Mouse (Mus musculus) left cerebral cortex, postnatal 25 days (tissue): ENCODE results near the gene Tinf2. TPM values are rescaled to one million over a fixed set of nuclear protein-coding genes. Genes with fewer than 3 reads are reported as not detected.

Source experiments
- DNase-seq, 2 experiments: peaks; one replicate each; pipeline ENCODE4 v3.0.0; 2022; ENCODE audit warnings: low spot score in 2 of 2, mixed read lengths in 1 of 2
- intact Hi-C: fragments of 180-260 bp; cut with DNase I; formaldehyde crosslinking; loops from one replicate; pipeline ENCODE4 v1.15.1; 2025
- total RNA-seq, 2 experiments: library from RNA; stranded (reverse); gene quantifications; 2 replicates each; pipeline ENCODE4 v1.2.3; 2021

Gene Tinf2
- total RNA-seq, 2 experiments from 2014 or later, result 12.9 to 14.8 TPM

DNA sequence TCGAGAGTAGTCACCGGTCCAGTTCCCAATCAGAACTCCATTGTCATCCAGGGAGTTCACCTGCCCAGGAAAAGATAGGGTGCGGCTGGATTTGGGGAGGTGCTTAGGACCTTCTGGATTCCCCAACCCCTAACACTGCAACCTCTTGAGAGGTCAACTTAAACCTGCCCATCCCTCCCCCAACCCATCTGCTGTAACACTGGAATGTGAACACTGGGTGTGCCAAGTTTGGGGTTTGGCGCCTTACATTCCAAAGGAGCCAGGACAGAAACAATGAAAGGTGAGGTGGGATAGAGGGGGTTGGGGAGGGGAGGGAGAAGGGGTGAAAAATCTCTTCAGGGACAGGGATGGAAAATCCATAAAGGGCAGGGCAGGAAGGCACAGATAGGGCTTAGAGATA, 27.9 kb upstream of the Tinf2 start:
- intact Hi-C loops, result loop anchor here (10.0 kb wide), 1 partner anchor 125 kb away; no protein-coding TSS in a partner anchor
- DNase-seq, result no peak

DNA sequence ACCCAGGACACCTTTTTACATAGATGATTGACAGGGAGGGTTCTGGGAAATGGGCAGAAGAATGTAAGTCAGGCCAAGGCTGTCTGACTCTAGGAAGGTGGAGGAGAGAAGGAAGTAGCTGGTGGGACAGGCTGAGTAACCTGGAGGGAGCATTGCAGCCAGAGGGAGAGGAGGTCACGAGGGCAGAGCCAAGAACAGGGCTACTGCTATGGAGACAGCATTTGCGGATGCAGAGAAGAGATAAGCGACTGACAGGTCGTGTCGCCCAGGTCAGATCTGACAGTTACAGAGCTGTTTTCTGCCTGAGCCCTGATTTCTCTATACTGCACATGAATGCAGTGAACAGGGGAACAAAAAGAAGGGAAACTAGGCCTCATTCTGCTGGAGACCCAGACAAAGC, 25.8 kb upstream of the Tinf2 start:
- no peak for DNase-seq
- intact Hi-C loops, result loop anchor here (10.0 kb wide), 1 partner anchor 127 kb away; no protein-coding TSS in a partner anchor

DNA sequence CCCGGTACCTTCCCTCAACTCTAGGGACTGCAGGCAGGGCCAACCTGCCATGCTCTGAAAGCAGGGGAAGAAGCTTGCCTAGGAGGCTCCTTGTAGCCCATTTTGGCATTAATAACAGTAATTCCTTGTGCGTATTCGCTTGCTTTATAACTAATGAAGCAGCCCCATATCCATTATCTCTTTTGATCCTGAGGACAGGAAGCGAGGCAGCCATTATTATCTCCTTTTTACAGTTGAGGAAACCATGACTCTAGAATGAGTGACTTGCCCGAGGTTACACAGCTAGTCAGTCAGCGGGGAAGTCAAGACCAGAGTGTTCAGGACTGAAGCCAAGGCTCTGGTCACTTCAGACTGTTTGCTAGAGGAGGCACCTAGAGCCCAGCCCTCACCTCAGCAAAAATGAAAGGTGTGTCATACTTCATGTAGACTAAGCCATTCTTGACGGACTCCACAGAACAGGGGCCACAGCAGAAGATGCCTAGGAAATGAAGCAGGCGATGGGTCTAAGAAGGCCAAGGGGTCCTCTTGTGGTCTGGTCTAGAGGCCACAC, 24.5 kb upstream of the Tinf2 start:
- no peak for DNase-seq
- intact Hi-C loops, result loop anchor here (10.0 kb wide), 1 partner anchor 129 kb away; no protein-coding TSS in a partner anchor

DNA sequence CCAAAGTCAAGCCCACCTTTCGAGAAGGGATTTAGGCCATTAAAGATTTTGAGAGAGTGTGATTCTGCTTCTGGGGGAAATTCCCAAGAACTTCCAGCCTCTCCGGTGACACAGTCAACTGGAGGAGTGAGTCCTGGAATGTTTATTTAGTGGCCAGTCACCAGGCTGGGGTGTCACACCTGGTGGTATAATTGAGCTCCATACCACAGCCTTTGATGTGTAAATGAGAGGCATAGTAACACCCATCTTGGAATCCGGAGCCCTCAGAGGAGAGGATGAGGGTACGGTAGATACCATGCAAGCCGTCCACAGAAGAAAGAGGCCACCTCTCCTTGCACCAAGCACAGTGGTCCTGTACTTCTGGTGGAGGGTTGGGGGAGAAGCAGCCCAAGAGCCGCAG, 21.1 kb upstream of the Tinf2 start:
- intact Hi-C loops, result loop anchor here (10.0 kb wide), 1 partner anchor 132 kb away; no protein-coding TSS in a partner anchor
- DNase-seq, result no peak

DNA sequence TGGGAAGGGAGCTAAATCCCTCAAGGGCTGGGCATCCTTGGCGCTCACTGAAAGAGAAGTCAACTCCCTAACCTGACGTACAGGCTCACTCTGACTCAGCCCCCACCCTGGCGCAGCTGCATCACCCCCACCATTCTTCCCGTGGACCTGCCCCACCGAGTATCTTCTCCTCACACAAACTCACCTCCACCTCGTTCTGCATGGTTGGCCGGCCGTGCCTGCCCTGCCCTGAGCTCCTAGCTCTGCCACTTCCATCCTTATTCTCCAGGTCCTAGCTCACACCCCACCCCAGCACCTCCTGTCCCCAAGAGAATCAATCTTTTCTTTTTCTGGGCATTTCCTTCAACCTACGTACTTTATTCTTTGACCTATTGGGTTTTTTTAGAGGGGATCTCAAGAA, 19.5 kb upstream of the Tinf2 start:
- intact Hi-C loops, result loop anchor here (10.0 kb wide), 1 partner anchor 134 kb away; no protein-coding TSS in a partner anchor
- DNase-seq, result no peak

DNA sequence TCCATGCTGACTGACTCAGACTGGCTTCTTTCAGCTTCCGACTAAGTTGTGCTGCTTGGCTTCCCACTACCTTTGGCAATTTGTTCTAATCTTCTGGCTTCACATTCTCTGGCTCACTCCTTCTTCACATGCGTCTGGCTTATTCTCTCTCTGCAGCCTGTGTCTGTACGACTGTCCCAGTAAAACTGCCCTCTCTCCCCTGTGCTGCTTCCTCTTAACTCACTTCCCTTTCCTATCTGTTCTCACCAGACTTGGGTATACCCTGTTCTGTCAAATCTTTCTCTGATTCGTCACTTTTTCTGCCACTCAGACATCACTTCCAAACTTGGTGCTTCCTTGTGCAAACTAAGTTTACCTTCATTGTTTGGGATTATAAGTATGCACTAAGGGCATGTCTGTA, 15.6 kb upstream of the Tinf2 start:
- intact Hi-C loops, result no loop called here

DNA sequence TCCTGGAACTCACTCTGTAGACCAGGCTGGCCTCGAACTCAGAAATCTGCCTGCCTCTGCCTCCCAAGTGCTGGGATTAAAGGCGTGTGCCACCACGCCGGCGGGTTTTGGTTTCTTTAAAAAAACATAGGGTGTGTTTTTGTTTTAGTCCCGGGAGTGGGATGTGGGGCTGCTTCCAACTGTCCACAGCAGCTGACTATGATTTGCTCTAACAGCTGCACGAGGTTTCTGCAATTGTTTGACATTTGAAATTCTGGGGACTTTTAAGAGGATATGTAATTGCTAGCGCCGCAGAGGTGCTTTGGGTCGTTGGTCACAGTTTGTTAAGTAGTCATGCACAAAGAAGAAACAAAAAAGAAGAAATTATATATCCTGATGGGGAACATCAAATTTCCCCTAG, 7.8 kb upstream of the Tinf2 start:
- no peak for DNase-seq
- intact Hi-C loops, result no loop called here

More for the DNA sequence above, 15.6 kb upstream of the Tinf2 start:
- no peak for DNase-seq

DNA sequence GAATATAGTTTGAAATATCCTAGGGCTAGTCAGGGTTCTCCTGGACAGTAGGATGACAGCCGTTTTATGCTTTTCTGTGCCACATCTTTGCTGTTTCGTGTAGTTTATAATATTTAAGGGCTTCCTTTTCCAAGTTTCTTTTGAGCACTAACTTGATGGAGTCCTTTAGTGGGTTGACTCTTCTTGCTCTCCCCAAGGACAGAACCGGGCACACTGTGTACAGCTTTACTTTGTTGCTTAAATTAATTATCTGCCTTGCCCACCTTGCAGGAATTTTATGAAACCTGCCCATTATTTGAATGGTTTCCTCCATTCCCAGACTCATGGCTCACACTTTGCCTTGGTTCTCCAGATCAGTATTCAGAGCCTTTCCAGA, 486 bp upstream of the Tinf2 start:
- intact Hi-C loops, result loop anchor here (1.0 to 5.0 kb wide), 2 partner anchors 40 to 63 kb away; partner anchors contain the start of genes Dhrs1, Nop9 and Rabggta
- DNase-seq, result no peak

DNA sequence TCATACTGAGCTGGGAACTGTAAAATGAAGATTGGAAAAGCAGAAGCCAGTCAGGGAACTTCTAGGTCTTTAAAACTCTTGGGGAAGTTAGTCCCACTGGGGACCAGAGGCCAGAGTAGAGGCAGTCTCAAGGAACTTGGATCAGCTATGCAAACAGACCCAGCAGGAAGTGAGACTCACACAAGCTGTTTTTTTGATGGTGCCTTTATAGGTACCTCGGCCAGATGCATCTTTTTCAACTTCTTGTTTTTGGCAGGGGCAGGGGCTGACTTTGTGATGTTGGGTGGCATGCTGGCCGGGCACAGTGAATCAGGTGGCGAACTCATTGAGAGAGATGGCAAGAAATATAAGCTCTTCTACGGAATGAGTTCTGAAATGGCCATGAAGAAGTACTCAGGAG, 4.0 kb downstream of the Tinf2 start:
- no peak for DNase-seq
- intact Hi-C loops, result loop anchor here (10.0 kb wide), 1 partner anchor 217 kb away; no protein-coding TSS in a partner anchor

DNA sequence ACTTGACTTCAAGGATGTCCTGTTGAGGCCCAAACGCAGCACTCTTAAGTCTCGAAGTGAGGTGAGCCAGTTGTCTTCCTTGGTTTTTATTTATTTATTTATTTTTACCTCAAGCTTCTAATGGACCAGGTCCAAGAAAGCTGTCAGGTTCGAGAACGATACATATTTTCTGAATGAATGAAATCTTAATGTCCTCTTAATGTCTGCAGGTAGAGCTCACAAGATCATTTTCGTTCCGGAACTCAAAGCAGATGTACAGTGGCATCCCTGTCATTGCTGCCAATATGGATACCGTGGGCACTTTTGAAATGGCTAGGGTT, 8.9 kb downstream of the Tinf2 start:
- intact Hi-C loops, result loop anchor here (10.0 kb wide), 1 partner anchor 222 kb away; no protein-coding TSS in a partner anchor
- no peak for DNase-seq

DNA sequence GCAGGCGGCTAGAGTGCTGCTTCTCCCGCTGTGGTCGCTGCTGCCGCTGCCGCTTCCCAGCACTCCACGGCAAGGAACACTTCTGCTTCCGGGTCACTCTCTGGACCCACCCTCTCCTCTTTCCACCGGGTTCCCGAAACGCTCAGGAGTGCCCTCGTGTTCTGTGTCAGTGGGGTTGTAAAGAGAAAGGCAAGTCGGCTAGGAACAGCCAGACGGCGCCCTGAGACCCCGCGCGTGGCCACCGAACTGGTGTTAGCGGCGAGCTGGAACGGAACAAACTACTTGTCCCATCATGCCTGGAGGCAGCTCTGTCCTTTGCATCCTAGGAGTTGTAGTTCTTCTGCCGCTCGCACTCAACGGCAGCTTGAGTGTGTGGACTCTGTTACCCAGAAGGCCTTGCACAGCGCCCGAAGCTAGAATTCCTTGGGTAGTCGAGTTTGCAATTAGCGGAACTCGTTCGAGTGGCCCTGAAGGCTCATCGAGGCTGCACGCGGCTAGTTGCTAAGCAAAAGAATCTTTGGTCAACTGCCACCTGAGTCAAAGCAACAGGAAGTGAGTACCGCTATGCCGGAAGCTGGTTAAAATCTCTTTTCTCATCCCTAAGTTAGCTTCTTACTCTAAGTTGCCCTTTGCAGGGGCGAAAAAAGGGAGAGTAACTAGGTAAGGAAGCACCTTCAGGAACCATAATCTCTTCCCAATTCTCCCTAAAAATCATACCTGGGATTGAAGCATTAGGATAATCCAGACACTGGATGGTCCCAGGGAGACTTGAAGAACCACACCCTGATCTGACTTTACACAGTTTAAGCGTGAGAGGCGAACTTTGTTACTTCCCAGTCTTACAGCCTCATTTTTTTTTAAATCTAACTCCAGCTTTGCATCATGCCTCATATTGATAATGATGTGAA, 9.5 kb downstream of the Tinf2 start, which contains the start of the genes Gmpr2 and Nedd8:
Gmpr2 (plus strand) TSS at position 109 of the 908 bp plus-strand sequence.
Nedd8 (minus strand) TSS at position 292 of the 908 bp plus-strand sequence.
- intact Hi-C loops, result loop anchor here (10.0 kb wide), 1 partner anchor 223 kb away; no protein-coding TSS in a partner anchor

DNA sequence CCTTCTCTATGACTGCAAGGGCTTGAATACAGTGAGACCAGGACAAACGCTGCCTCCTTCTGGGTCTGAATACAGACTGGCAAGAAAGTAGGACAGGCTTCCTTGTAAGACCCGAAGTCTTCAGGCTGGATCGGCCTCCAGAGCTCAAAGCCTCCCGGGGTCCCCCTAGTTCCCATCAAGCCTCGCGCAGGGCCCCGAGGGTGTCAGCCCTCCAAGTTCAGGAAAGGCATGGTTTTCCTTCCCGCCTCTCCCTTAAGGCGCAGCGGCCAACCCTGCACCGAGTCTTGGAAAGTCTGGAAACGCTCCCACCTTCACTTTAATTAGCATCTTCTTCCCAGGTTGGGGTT, 10.2 kb downstream of the Tinf2 start:
- intact Hi-C loops, result loop anchor here (10.0 kb wide), 1 partner anchor 223 kb away; no protein-coding TSS in a partner anchor
- DNase-seq, result no peak

More for the DNA sequence above, 9.5 kb downstream of the Tinf2 start, which contains the start of the genes Gmpr2 and Nedd8:
- peak; percentile 96 to 99 for DNase-seq

DNA sequence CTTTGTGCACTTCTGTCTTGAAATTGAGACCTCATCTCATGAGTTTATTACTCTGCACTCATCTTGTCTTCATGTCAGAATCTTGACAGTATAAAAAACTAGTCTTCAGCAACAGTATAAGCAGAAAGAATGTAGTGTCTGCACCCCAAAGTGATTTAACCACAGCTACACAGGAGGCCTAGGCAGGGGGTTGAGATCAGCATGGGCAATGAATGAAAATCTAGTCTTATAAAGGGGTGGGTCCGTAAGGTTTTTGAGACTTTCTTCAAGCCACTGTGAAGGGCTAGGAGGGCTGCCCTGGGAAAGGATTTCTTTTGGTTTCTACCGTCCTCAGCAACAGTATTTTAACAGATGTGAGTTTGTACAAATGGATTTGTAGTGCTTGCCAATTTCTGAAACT, 21.0 kb downstream of the Tinf2 start:
- intact Hi-C loops, result no loop called here

DNA sequence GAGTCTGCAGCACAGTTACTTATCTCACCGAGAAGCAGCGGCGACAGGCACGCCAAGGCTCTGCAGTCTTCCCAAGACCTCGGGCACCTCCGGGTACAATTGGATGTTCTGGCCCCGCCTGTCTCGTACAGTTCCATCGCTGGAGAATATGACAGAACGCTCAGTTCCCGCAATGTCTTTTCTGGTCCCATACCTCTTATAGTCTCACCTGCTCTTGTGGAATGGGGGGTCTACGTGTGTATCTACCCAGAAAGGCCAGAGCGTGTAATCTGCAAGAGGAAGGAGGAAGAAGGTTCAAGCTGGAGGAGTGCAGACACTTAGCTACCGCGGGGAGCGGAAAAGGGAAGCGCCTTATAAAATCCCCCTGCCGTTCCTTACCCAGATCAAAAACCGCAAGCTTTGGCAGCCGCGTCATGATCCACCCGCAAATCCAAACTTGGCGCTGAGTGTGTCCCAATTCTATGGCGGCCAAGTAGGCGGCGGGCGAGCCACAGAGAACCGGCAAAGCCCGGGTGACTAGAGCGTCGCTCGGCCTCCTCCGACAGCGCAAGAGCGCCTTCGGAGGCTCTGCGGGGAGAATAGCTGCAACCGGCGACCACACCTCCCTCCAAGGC, 21.6 kb downstream of the Tinf2 start, which contains the start of gene Mdp1:
Mdp1 (minus strand) TSS at position 549 of the 614 bp plus-strand sequence.
- intact Hi-C loops, result no loop called here
- DNase-seq, result peak; percentile 84 to 92

More for the DNA sequence above, 21.0 kb downstream of the Tinf2 start:
- DNase-seq, result no peak

DNA sequence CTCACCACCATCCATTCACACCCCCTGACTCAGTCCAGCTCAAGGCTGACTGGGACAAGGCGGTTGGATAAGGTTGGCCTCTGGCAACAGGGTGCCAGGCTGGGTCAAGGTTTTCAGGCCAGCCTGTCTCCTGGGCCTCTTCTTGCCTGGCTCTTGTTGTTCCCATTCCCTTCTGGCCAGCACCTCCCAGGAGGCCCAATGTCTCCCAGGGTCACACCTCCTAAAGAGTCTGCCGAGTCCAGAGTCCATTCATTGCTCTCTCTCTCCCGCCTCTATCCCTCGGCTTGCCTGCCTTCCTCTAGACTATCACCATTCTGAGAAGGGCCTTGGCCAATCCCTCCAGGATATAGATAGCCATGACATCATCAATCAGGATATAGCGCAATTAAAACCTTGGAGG, 23.6 kb downstream of the Tinf2 start:
- DNase-seq, result no peak
- intact Hi-C loops, result no loop called here

DNA sequence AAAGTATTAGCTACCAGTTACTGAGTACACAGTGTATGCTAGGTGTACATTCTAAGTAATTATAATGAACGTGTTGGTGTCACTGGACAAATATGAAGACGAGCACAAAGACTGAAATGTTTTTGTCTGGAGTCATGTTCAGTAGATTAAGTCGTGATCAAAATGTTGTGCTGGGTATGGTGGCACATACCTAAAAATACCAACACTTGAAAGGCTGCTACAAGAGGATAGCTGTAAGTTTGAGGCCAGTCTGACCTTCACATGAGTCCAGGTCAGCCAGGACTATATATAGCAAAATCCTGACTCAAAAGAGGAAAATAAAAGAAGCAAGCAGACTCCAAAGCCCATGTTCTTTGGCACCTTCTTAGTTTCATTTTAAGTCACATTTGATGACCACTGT, 24.7 kb downstream of the Tinf2 start:
- intact Hi-C loops, result no loop called here
- DNase-seq, result no peak

DNA sequence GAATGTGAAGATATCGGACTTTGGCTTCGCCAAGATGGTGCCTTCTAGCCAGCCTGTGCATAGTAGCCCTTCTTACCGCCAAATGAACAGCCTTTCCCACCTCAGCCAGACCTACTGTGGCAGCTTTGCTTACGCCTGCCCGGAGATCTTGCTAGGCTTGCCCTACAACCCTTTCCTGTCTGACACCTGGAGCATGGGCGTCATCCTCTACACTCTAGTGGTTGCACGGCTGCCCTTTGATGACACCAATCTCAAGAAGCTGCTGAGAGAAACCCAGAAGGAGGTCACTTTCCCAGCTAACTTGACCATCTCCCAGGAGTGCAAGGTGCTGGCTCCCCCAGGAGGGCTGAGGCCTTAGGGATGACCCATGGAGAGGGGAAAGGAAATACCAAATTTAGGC, 30.1 kb downstream of the Tinf2 start:
- intact Hi-C loops, result no loop called here
- no peak for DNase-seq

DNA sequence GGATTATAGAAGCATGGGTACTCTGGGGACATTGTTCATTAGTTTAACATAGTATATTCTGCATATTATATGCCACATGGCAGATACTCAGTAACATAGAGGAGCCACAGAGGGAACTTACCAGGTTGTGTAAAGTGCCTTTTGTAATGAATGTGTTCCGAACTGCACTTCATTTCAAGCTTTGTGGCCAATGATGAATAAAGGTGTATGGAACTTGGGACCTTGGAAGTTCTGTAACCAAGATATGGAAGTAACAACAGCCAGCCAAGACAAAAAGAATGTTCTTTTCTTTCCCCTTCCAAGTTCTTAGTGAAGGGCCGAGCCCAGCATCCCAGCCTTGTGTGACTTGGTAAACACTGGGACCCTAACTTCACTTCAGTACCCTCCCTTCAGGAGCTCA, 31.7 kb downstream of the Tinf2 start, which contains the start of gene Tssk4:
Tssk4 (plus strand) TSS at position 301 of the 400 bp plus-strand sequence.
- intact Hi-C loops, result no loop called here
- no peak for DNase-seq

DNA sequence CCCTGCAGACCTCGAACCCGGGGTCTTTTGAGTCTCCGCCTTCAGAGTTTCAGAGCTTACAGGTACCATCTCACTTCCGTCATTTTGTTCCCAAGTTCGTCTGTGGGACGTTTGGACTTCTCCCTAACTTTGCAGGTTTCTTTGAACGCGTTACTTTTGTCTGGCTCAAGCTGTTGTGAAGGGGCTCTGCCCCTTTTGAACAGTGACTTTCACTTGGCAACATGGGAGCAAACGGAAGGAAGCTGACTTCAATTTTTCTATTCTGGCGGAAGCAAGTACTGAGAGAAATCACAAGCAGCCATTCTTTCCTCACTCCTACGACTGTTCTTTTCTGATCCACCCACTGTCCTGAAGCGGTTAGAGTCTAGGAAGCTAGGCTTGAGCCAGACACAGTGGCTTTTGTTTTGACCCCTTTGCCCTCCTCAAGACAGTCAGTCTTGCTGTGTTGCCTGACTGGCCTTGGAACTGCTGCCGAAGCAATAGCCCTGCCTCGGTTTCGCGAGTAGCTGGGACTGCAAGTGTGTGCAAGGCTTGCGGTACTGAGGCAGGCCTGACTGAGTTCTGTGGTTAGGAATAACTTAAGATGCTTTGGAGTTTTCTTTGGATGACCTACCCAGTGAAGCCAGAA, 37.2 kb downstream of the Tinf2 start:
- DNase-seq, result no peak
- intact Hi-C loops, result no loop called here
